Mouse (Mus musculus) heart, postnatal 0 days (tissue): ENCODE measurements at regions not wholly inside any gene's neighbourhood (a gene's known extent, or its start where the extent isn't known, plus 50 kb on each side); places are given as distances from the start of the nearest gene placed in this dataset.

Source experiments
- ATAC-seq: fragments of 200-750 bp; cut with Nextera tagmentation; 2 replicates; pipeline ENCODE4 v1.8.0; 2017; ENCODE audit warnings: low read depth, moderate number of reproducible peaks, moderate library complexity; ENCODE audit not compliant: insufficient read depth
- DNase-seq: peaks from one replicate; pipeline ENCODE4 v3.0.0-alpha.2; 2016; ENCODE audit warnings: low spot score
- H3K27ac ChIP-seq: fragments of 300-500 bp; sonication (generic); 2 replicates; pipeline ENCODE4 v1.5.1; 2014; ENCODE audit warnings: low read depth, mild to moderate bottlenecking
- H3K27me3 ChIP-seq: fragments of 300-500 bp; sonication (generic); 2 replicates; pipeline ENCODE4 v1.6.1; 2014; ENCODE audit warnings: low read length, mixed read lengths; ENCODE audit not compliant: control insufficient read depth, insufficient read depth
- H3K36me3 ChIP-seq: fragments of 300-500 bp; sonication (generic); replicated peaks from 2 replicates; pipeline ENCODE4 v1.6.1; 2014; ENCODE audit warnings: low read length, mixed read lengths; ENCODE audit not compliant: control insufficient read depth, insufficient read depth
- H3K4me1 ChIP-seq: fragments of 300-500 bp; sonication (generic); 2 replicates; pipeline ENCODE4 v1.6.1; 2014; ENCODE audit warnings: antibody characterized with exemption; ENCODE audit not compliant: control insufficient read depth, insufficient read depth
- H3K4me2 ChIP-seq: fragments of 300-500 bp; sonication (generic); 2 replicates; pipeline ENCODE4 v1.6.1; 2014; ENCODE audit warnings: low read depth, mild to moderate bottlenecking, low read length, moderate library complexity
- H3K4me3 ChIP-seq: fragments of 300-500 bp; sonication (generic); 2 replicates; pipeline ENCODE4 v1.5.1; 2014; ENCODE audit warnings: low read depth, low read length
- H3K9ac ChIP-seq: fragments of 300-500 bp; sonication (generic); replicated peaks from 2 replicates; pipeline ENCODE4 v1.6.1; 2014; ENCODE audit warnings: low read depth, low read length, mixed read lengths
- H3K9me3 ChIP-seq: fragments of 300-500 bp; sonication (generic); replicated peaks from 2 replicates; pipeline ENCODE4 v1.6.1; 2016; ENCODE audit warnings: low read length; ENCODE audit not compliant: control insufficient read depth
- CTCF ChIP-seq: IDR thresholded peaks from 2 replicates; pipeline ENCODE4 v1.5.1; 2016; ENCODE audit warnings: antibody characterized with exemption, control low read depth, low read depth
- EP300 ChIP-seq: IDR thresholded peaks from 2 replicates; pipeline ENCODE4 v1.6.1; 2016; ENCODE audit warnings: antibody characterized with exemption, low read depth
- WGBS: fragments of 180-500 bp; shearing (Covaris S2); extraction: QIAGEN DNeasy Blood & Tissue Kit; methylation state at CpG from one replicate; pipeline ENCODE4 v1.1.7; 2014; 5-methylcytosine and 5-hydroxymethylcytosine counted together

- ATAC-seq: no peak
- no peak overlapping the region for H3K4me2 ChIP-seq
- H3K27me3 ChIP-seq: no peaks in the 10 kb centered on the region
- WGBS: 84% methylated on average over 4 of the region's 4 CpGs
- DNase-seq: no peak
- no peaks in the 10 kb centered on the region for H3K4me1 ChIP-seq
- no peak overlapping the region for H3K4me3 ChIP-seq
- H3K9me3 ChIP-seq: no peaks in the 10 kb centered on the region
- no peaks in the 10 kb centered on the region for H3K36me3 ChIP-seq
- H3K9ac ChIP-seq: no peak overlapping the region
- no peak for TF ChIP-seq CTCF
- no peak for TF ChIP-seq EP300
- no peak overlapping the region for H3K27ac ChIP-seq
These were observed 127.3 kb downstream of the Ngf start for GRCm38 (mm10) chr3:102596944-102597551.

GRCm38 (mm10) chr3:102599061-102599460, 129.3 kb downstream of the Ngf start:
- no peaks in the 10 kb centered on the region for H3K27me3 ChIP-seq
- no peaks in the 10 kb centered on the region for H3K4me1 ChIP-seq
- WGBS: 76% methylated on average over 7 of the region's 7 CpGs
- ATAC-seq (no peak), DNase-seq (no peak)
- no peak overlapping the region for H3K27ac ChIP-seq
- H3K36me3 ChIP-seq: no peaks in the 10 kb centered on the region
- no peak overlapping the region for H3K4me2 ChIP-seq
- no peak overlapping the region for H3K4me3 ChIP-seq
- TF ChIP-seq EP300 (no peak), CTCF (no peak)
- no peak overlapping the region for H3K9ac ChIP-seq
- H3K9me3 ChIP-seq: no peaks in the 10 kb centered on the region

- 86% methylated on average over 13 of the region's 13 CpGs for WGBS
- TF ChIP-seq CTCF (no peak), EP300 (no peak)
- H3K9ac ChIP-seq: no peak overlapping the region
- H3K4me3 ChIP-seq: no peak overlapping the region
- H3K9me3 ChIP-seq: no peaks in the 10 kb centered on the region
- no peaks in the 10 kb centered on the region for H3K4me1 ChIP-seq
- no peak overlapping the region for H3K27ac ChIP-seq
- H3K36me3 ChIP-seq: no peaks in the 10 kb centered on the region
- no peak overlapping the region for H3K4me2 ChIP-seq
- H3K27me3 ChIP-seq: no peaks in the 10 kb centered on the region
- ATAC-seq (no peak), DNase-seq (no peak)
These were observed 131.6 kb upstream of the Tspan2 start for GRCm38 (mm10) chr3:102602766-102603165.

GRCm38 (mm10) chr3:102605284-102605683, 129.0 kb upstream of the Tspan2 start:
- TF ChIP-seq EP300 (no peak), CTCF (no peak)
- 71% methylated on average over 2 of the region's 2 CpGs for WGBS
- Histone ChIP-seq H3K4me3 (no peak overlapping the region), H3K27ac (no peak overlapping the region), H3K4me2 (no peak overlapping the region), H3K9ac (no peak overlapping the region), H3K4me1 (no peaks in the 10 kb centered on the region), H3K9me3 (no peaks in the 10 kb centered on the region), H3K27me3 (no peaks in the 10 kb centered on the region), H3K36me3 (no peaks in the 10 kb centered on the region)
- DNase-seq (no peak), ATAC-seq (no peak)

- no peak overlapping the region for H3K4me3 ChIP-seq
- TF ChIP-seq EP300: no peak
- TF ChIP-seq CTCF: no peak
- H3K4me2 ChIP-seq: no peak overlapping the region
- H3K4me1 ChIP-seq: no peaks in the 10 kb centered on the region
- H3K9me3 ChIP-seq: no peaks in the 10 kb centered on the region
- no peaks in the 10 kb centered on the region for H3K27me3 ChIP-seq
- no peak overlapping the region for H3K9ac ChIP-seq
- no peaks in the 10 kb centered on the region for H3K36me3 ChIP-seq
- H3K27ac ChIP-seq: no peak overlapping the region
- DNase-seq: no peak
- ATAC-seq: no peak
- WGBS: 50% methylated on average over 5 of the region's 5 CpGs
These were observed 123.4 kb upstream of the Tspan2 start for GRCm38 (mm10) chr3:102610970-102611369.
